Mouse (Mus musculus) right cerebral cortex, postnatal 25 days (tissue): ENCODE data around the gene Cltb.

ENCODE experiments used
- DNase-seq: peaks from one replicate; pipeline ENCODE4 v3.0.0; 2022

Cltb gene

DNA sequence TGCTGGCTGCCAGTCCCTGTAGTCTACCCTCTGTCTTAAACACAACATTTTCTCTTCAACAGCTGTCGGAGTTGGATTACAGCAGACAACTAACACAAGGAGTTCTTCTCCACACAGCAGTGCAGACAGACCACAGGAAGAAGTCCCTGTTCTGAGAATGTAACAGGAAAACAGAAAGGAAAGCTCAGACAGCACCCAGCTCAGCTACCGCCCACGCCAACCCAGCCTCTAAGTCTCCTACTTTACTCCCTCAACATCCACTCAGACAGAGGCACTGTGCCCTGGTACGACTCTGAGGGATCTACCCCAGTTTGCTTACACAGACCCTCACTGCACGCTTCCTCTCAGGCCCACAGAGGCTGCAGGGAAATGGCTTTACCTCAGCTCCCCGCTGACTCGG lies 50.5 kb downstream of the Cltb start:
- no peak for DNase-seq

DNA sequence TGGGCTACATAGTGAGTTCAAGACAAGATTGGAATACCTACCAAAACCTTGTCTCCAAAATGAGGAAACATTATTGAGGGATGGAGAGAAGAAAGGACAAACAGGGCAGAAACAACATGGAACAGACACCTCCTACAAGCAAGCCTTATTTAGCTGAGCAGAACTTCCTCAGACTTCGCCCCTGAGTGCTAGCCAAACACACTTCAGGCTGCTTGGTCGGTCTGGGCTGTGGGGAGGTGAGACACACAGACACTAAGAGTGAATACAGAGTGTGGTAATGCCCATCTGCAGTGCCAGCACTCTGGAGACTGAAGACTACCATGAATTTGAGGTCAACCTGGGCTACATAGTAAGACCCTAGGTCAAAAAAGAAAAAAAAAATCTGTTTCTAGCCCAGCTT lies 51.5 kb downstream of the Cltb start:
- DNase-seq = no peak

DNA sequence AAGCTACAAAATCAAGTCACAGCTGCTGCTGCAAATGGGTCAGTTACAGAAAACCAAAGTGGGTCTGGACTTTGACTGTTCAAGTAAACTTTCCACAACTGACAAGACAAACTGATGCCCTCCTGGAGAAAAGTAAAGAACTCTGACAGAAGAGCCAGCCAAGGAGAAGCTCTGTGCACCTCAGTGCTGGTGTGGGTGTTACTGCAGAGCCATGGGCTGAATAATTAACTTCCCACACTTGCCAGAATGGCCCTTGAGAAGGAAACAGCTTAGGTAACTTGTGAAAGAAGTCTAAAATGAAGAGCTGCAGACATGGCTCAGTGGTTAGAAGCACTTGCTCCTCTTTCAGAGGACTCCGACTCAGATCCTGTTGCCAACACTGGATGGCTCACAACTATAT lies 53.5 kb downstream of the Cltb start:
- DNase-seq = no peak

DNA sequence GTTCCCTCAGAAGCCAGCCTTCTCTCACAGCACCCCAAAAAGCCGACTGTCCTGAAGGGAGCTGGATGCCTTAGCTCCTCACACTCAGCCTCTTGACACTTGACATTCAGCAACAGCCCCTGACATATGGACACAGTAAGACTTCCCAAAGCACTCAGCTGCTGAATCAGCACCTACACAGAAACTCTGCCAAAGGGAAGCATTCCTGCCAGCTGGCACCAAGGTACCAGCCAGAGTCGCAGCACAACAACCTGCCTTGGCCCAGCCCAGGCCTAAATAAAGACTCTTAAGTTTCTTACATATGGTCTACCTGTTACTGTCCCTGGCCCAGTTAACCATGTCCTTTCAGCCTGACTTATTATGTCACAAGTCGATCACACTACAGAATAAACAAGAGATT lies 54.3 kb downstream of the Cltb start:
- DNase-seq = peak; percentile 33

DNA sequence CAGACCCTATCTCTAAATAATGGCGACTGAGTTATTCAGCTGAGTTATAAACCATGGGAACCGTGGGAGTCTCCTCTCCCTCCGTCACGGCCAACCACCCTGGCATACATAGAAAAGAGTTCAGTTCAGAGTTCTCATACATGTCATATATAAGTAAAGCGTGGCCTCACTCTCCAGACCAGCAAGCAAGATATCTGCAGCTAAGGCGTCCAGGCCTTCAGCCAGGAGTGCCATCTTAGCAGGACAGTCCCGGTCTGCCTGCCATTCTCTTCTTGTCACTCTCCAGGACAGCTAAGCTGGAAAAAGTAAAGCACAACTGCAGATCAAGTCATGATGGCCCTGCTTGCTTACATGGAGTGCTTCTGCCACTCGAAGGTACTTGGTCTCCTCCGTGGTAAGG lies 55.0 kb downstream of the Cltb start:
- no peak for DNase-seq

DNA sequence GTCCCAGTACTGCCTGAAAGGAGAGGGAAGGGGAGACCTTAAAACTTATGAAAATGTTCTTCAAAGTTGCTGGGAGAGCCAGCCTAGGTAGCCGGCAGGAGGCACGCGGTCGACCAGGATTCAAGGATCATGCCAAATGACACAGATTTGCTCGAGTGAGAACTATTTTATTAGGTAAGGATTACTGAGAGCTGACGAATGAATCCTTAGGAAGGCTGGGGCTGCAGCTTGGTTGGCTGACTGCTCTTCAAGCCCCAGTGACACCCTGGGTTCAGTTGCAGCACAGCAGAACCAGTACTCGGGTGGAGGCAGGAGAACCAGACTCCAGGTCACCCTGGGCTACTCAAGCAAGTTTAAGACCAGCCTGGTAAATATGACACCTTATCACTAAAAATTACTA lies 63.1 kb downstream of the Cltb start:
- DNase-seq = no peak
